Mouse (Mus musculus) bone marrow, adult 2 months (tissue): ENCODE results near the gene Zfp422.

Source experiments
- CTCF ChIP-seq: fragments of 200-500 bp; IDR thresholded peaks from 2 replicates; pipeline ENCODE4 v1.5.1; 2011; ENCODE audit warnings: low read length, control low read depth; ENCODE audit not compliant: control insufficient read depth, insufficient read depth
- POLR2A ChIP-seq: fragments of 200-500 bp; IDR thresholded peaks from 2 replicates; pipeline ENCODE4 v1.6.1; 2011; ENCODE audit warnings: low read depth, mild to moderate bottlenecking, control low read depth, low read length, borderline replicate concordance; ENCODE audit not compliant: control insufficient read depth

DNA sequence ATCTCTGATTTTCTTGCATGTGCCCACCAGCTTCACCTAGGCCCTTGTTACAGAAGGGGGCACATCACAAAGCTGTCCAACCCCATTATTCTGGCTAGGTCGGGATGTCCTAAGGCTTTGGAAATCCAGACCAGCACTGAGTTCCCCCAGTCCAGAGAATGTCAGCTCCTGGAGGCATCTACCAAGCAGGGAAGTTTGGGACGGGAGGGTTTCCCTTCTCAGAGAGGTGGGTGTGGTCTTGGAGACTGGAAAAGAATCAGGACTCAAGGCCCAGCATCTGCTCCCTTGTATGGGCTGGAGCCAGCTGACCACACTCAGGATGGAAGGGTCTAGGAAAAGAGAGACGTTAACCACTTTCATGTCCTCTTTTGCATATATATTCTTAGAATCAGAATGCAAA lies 24.4 kb upstream of the Zfp422 start:
- TF ChIP-seq CTCF (no peak), POLR2A (no peak)
